Mouse (Mus musculus): ENCODE measurements around the gene Nup88. TPM values are rescaled to one million over a fixed set of nuclear protein-coding genes. Genes with fewer than 3 reads are reported as not detected.

The Nup88 gene
- polyA plus RNA-seq, 1 experiment from 2014 or later = 158 TPM

Other genes starting within 250 kb of the Nup88 start
- gene Zfp3, start 205.8 kb downstream of the Nup88 start, polyA plus RNA-seq (2016; fragmentation: Nextera tagmentation; extraction: Ambion mirVana) = 3.0 and 5.1 TPM in 2 replicates
- 0.18 TPM in 1 of 2 replicates, not detected in the other for gene Scimp, start 157.4 kb downstream of the Nup88 start, polyA plus RNA-seq (2016; fragmentation: Nextera tagmentation; extraction: Ambion mirVana)
- 28.1 and 33.1 TPM in 2 replicates for gene Rabep1, start 125.2 kb downstream of the Nup88 start, polyA plus RNA-seq (2016; fragmentation: Nextera tagmentation; extraction: Ambion mirVana)
- 64.6 and 73.2 TPM in 2 replicates for gene Rpain, start 240 bp upstream of the Nup88 start, polyA plus RNA-seq (2016; fragmentation: Nextera tagmentation; extraction: Ambion mirVana)
- gene C1qbp, start 13.1 kb upstream of the Nup88 start, polyA plus RNA-seq (2016; fragmentation: Nextera tagmentation; extraction: Ambion mirVana) = 325 and 420 TPM in 2 replicates
- 34.1 and 36.6 TPM in 2 replicates for gene Dhx33, start 34.5 kb upstream of the Nup88 start, polyA plus RNA-seq (2016; fragmentation: Nextera tagmentation; extraction: Ambion mirVana)
- 56.2 and 65.1 TPM in 2 replicates for gene Mis12, start 49.6 kb upstream of the Nup88 start, polyA plus RNA-seq (2016; fragmentation: Nextera tagmentation; extraction: Ambion mirVana)
- 34.4 and 34.7 TPM in 2 replicates for gene Derl2, start 49.9 kb upstream of the Nup88 start, polyA plus RNA-seq (2016; fragmentation: Nextera tagmentation; extraction: Ambion mirVana)
- 93.7 and 190 TPM in 2 replicates for gene 6330403K07Rik, start 63.5 kb upstream of the Nup88 start, polyA plus RNA-seq (2016; fragmentation: Nextera tagmentation; extraction: Ambion mirVana)
- not detected in 2 replicates for gene Nlrp1a, start 174.7 kb upstream of the Nup88 start, polyA plus RNA-seq (2016; fragmentation: Nextera tagmentation; extraction: Ambion mirVana)